Mouse (Mus musculus): Measurements from ENCODE around the gene Elmod1.

- no peak for TF ChIP-seq ZC3H11A (IDR thresholded peaks at IDR 0.05; ENCODE audit: low read depth, low read length)
- no peak for TF ChIP-seq POLR2A (IDR thresholded peaks at IDR 0.05; ENCODE audit: low read depth, low read length)
- TF ChIP-seq TCF12 (IDR thresholded peaks at IDR 0.05; ENCODE audit: low read depth, low read length), result no peak
- no peak for TF ChIP-seq ZNF384 (IDR thresholded peaks at IDR 0.05; ENCODE audit: low read depth, low read length)
- no peak for TF ChIP-seq ZKSCAN1 (IDR thresholded peaks at IDR 0.05; ENCODE audit: borderline replicate concordance, low read depth, low read length)
These were observed 97.7 kb downstream of the Elmod1 start for GRCm38 (mm10) chr9:53877423-53877822.
